ENCODE assay signal across 26 mouse cellular contexts in genomic region chr12:104847227-104847626, GRCm38 (mm10). TPM values are rescaled to one million over a fixed set of nuclear protein-coding genes. Genes with fewer than 3 reads are reported as not detected.
DNase-seq lines count a peak whose midpoint lies in the region; ATAC-seq and TF ChIP-seq lines count a peak whose summit lies in the region.
"Had no signal": no experiment of that assay in that cellular context is flagged by ENCODE, and none has a peak within 500 bp of the region (broad histone marks: within the 10 kb centered on the region; RNA-seq: fewer than 3 reads in every experiment).

No protein-coding gene starts in this region.

- H3K4me1 ChIP-seq in midbrain, embryonic 11.5 days (ENCODE audit: control insufficient read depth, insufficient read depth, low read length) = peaks cover 13% of the 10 kb centered on the region
- H3K4me1 ChIP-seq in midbrain, embryonic 14.5 days (ENCODE audit: control insufficient read depth, insufficient read depth, low read length) = peaks cover 9% of the 10 kb centered on the region

- no peak for ATAC-seq in midbrain, embryonic 11.5 days (ENCODE audit: low FRiP score)
- no peak for ATAC-seq in midbrain, embryonic 14.5 days (ENCODE audit: low FRiP score, low TSS enrichment)
- ATAC-seq: activated CD4-positive, CD25-positive, alpha-beta regulatory T cell, adult 4 months; CD4-positive, CD25-positive, alpha-beta regulatory T cell, adult 4 months; forebrain, embryonic 14.5 days; forebrain, embryonic 16.5 days; Patski had no signal

- H3K4me3 ChIP-seq in layer of hippocampus, adult 2 months = no peak overlapping the region
- H3K4me3 ChIP-seq in midbrain, embryonic 11.5 days (ENCODE audit: low read depth, low read length) = no peak overlapping the region
- no peak overlapping the region for H3K4me3 ChIP-seq in midbrain, embryonic 14.5 days (replicated peaks; ENCODE audit: low read depth, low read length)
- H3K4me3 ChIP-seq: embryonic facial prominence, embryonic 13.5 days; embryonic facial prominence, embryonic 15.5 days; erythroblast, embryonic 14.5 days; forebrain, embryonic 10.5 days; forebrain, embryonic 12.5 days had no signal

- H3K4me2 ChIP-seq in midbrain, embryonic 11.5 days = no peak overlapping the region
- H3K4me2 ChIP-seq in midbrain, embryonic 14.5 days (ENCODE audit: low read length) = no peak overlapping the region
- H3K4me2 ChIP-seq: embryonic facial prominence, embryonic 13.5 days; embryonic facial prominence, embryonic 15.5 days; forebrain, embryonic 12.5 days had no signal

- no peaks in the 10 kb centered on the region for H3K36me3 ChIP-seq in midbrain, embryonic 11.5 days (ENCODE audit: control insufficient read depth, insufficient read depth, low read length)
- no peaks in the 10 kb centered on the region for H3K36me3 ChIP-seq in midbrain, embryonic 14.5 days (ENCODE audit: control insufficient read depth, insufficient read depth, low read length)
- H3K36me3 ChIP-seq: embryonic facial prominence, embryonic 13.5 days; embryonic facial prominence, embryonic 15.5 days; forebrain, embryonic 10.5 days; forebrain, embryonic 12.5 days had no signal

- no peak for DNase-seq in layer of hippocampus, adult 2 months (ENCODE audit: low spot score in 2 of 2)
- no peak for DNase-seq in layer of hippocampus, postnatal 10 days (ENCODE audit: low spot score in 2 of 2)
- peak; percentile 59 for DNase-seq in midbrain, embryonic 11.5 days (ENCODE audit: low spot score, missing footprints)
- DNase-seq in midbrain, embryonic 14.5 days = no peak
- no peak for DNase-seq in embryo, embryonic 10.5 days (ENCODE audit: low spot score)
- DNase-seq: adrenal gland, adult 8-10 months; adrenal gland, postnatal 14 days; adrenal gland, postnatal 36 days; B cell, adult 2 months; cerebellum, adult 11-12 months; cerebellum, adult 2 months; cerebellum, adult 9-10 months; cerebellum, postnatal 10 days; cerebellum, postnatal 25 days; embryo, embryonic 11 days had no signal

- WGBS in midbrain, embryonic 11.5 days = 84% methylated on average over 4 of the region's 4 CpGs
- WGBS in midbrain, embryonic 14.5 days = 84% methylated on average over 4 of the region's 4 CpGs

- no peaks in the 10 kb centered on the region for H3K9me3 ChIP-seq in midbrain, embryonic 11.5 days (ENCODE audit: control insufficient read depth, low read length)
- H3K9me3 ChIP-seq in midbrain, embryonic 14.5 days (ENCODE audit: control insufficient read depth, low read length) = no peaks in the 10 kb centered on the region
- H3K9me3 ChIP-seq: embryonic facial prominence, embryonic 13.5 days; embryonic facial prominence, embryonic 15.5 days; forebrain, embryonic 10.5 days; forebrain, embryonic 12.5 days had no signal

- peak overlapping the region; percentile 85 for H3K27ac ChIP-seq in layer of hippocampus, adult 2 months
- no peak overlapping the region for H3K27ac ChIP-seq in midbrain, embryonic 11.5 days (ENCODE audit: low read depth, low read length)
- H3K27ac ChIP-seq in midbrain, embryonic 14.5 days (replicated peaks; ENCODE audit: low read depth, low read length) = no peak overlapping the region
- H3K27ac ChIP-seq: embryonic facial prominence, embryonic 13.5 days; embryonic facial prominence, embryonic 15.5 days; forebrain, embryonic 10.5 days; forebrain, embryonic 12.5 days had no signal

- no peaks in the 10 kb centered on the region for H3K27me3 ChIP-seq in midbrain, embryonic 11.5 days (ENCODE audit: control insufficient read depth, insufficient read depth, low read length)
- no peaks in the 10 kb centered on the region for H3K27me3 ChIP-seq in midbrain, embryonic 14.5 days (ENCODE audit: control insufficient read depth, insufficient read depth, low read length)
- H3K27me3 ChIP-seq: embryonic facial prominence, embryonic 13.5 days; embryonic facial prominence, embryonic 15.5 days; Patski had no signal

- no peak overlapping the region for H3K9ac ChIP-seq in midbrain, embryonic 11.5 days (ENCODE audit: low read length)
- H3K9ac ChIP-seq in midbrain, embryonic 14.5 days (replicated peaks; ENCODE audit: low read length) = no peak overlapping the region
- H3K9ac ChIP-seq: embryonic facial prominence, embryonic 13.5 days; embryonic facial prominence, embryonic 15.5 days; forebrain, embryonic 12.5 days had no signal

- TF ChIP-seq CTCF in layer of hippocampus, adult 2 months (conservative IDR thresholded peaks at IDR 0.05) = no peak

RNA-seq across cellular contexts. Expression of gene Clmn, which starts 17.6 kb away (rescaled TPM):
- total RNA-seq in layer of hippocampus, adult 2 months (2021) = 100 to 1,000 TPM; 103 to 108 TPM
- 10 to 100 TPM; 42.3 to 43.7 TPM for total RNA-seq in layer of hippocampus, postnatal 10 days (2021)
- polyA plus RNA-seq in midbrain, embryonic 11.5 days (2014; fragmentation: Nextera tagmentation; extraction: Ambion mirVana) = 1.9 and 2.5 TPM in 2 replicates
- 0.81 and 0.99 TPM in 2 replicates for polyA plus RNA-seq in midbrain, embryonic 14.5 days (2014; fragmentation: Nextera tagmentation; extraction: Ambion mirVana)
- total RNA-seq: MEL had no signal
- polyA plus RNA-seq: CD4-positive, CD25-positive, alpha-beta regulatory T cell, adult 4 months had no signal
